Mouse (Mus musculus) kidney, embryonic 15.5 days (tissue): ENCODE results near the gene Prpsap2. TPM values are rescaled to one million over a fixed set of nuclear protein-coding genes. Genes with fewer than 3 reads are reported as not detected.

Experiments
- ATAC-seq: fragments of 200-750 bp; cut with Nextera tagmentation; replicated peaks from 2 replicates; pipeline ENCODE4 v1.8.0; 2017; ENCODE audit warnings: moderate TSS enrichment; ENCODE audit not compliant: low FRiP score
- H3K27ac ChIP-seq: fragments of 300-500 bp; sonication (generic); 2 replicates; pipeline ENCODE4 v1.5.1; 2015; ENCODE audit warnings: mild to moderate bottlenecking, inconsistent platforms
- H3K27me3 ChIP-seq: fragments of 300-500 bp; sonication (generic); 2 replicates; pipeline ENCODE4 v1.6.1; 2015; ENCODE audit warnings: inconsistent platforms
- H3K36me3 ChIP-seq: fragments of 300-500 bp; sonication (generic); 2 replicates; pipeline ENCODE4 v1.6.1; 2015; ENCODE audit warnings: inconsistent platforms
- H3K4me1 ChIP-seq: fragments of 300-500 bp; sonication (generic); 2 replicates; pipeline ENCODE4 v1.6.1; 2015; ENCODE audit warnings: inconsistent platforms
- H3K4me2 ChIP-seq: fragments of 300-500 bp; sonication (generic); 2 replicates; pipeline ENCODE4 v1.6.1; 2015; ENCODE audit warnings: moderate library complexity, mild to moderate bottlenecking, inconsistent platforms
- H3K4me3 ChIP-seq: fragments of 300-500 bp; sonication (generic); replicated peaks from 2 replicates; pipeline ENCODE4 v1.5.1; 2015; ENCODE audit warnings: mild to moderate bottlenecking, inconsistent platforms
- H3K9ac ChIP-seq: fragments of 300-500 bp; sonication (generic); 2 replicates; pipeline ENCODE4 v1.6.1; 2015; ENCODE audit warnings: mild to moderate bottlenecking, inconsistent platforms
- H3K9me3 ChIP-seq: fragments of 300-500 bp; sonication (generic); replicated peaks from 2 replicates; pipeline ENCODE4 v1.6.1; 2016; ENCODE audit warnings: inconsistent platforms
- WGBS: fragments of 180-500 bp; shearing (Covaris S2); methylation state at CpG from one replicate; pipeline ENCODE4 v1.1.7; 2015; ENCODE audit warnings: mixed read lengths; 5-methylcytosine and 5-hydroxymethylcytosine counted together
- polyA plus RNA-seq: library from polyadenylated mRNA; unstranded; fragments of >200 nt; fragmentation: Nextera tagmentation; extraction: Ambion mirVana; gene quantifications from 2 replicates; pipeline ENCODE4 v1.2.1, GENCODE M21; 2015

Gene Prpsap2
- polyA plus RNA-seq, 1 experiment from 2014 or later = 33.6 TPM

DNA sequence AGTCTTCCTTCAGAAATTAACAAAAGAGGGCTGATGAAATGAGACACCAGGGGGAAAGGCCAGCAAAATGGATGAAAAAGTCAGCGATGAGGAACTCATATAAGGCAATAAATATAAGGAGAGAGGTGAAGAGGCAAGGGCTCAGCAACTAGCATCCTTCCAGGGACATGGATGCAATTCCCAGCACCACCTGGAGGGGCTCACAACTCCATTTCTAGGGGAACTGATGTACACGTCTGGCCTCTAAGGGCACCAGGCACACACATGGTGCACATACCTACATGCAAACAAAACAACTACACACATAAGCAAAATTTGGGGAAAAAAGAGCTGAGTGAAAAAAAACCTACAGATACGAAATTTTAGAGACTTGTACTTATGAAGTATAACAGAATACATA is 17.4 kb downstream of the Prpsap2 start:
- no peak overlapping the region for H3K4me3 ChIP-seq
- no peak overlapping the region for H3K9ac ChIP-seq
- no peak for ATAC-seq
- H3K4me1 ChIP-seq = no peaks in the 10 kb centered on the region
- no peaks in the 10 kb centered on the region for H3K27me3 ChIP-seq
- H3K27ac ChIP-seq = no peak overlapping the region
- peaks cover 93% of the 10 kb centered on the region for H3K36me3 ChIP-seq
- H3K9me3 ChIP-seq = no peaks in the 10 kb centered on the region
- H3K4me2 ChIP-seq = no peak overlapping the region
- WGBS = 71% methylated on average over 3 of the region's 3 CpGs

- Histone ChIP-seq H3K27me3 (no peaks in the 10 kb centered on the region), H3K4me2 (no peak overlapping the region), H3K27ac (no peak overlapping the region), H3K36me3 (peaks cover 93% of the 10 kb centered on the region), H3K4me1 (no peaks in the 10 kb centered on the region), H3K4me3 (no peak overlapping the region), H3K9ac (no peak overlapping the region), H3K9me3 (no peaks in the 10 kb centered on the region)
- WGBS = 79% methylated on average over 3 of the region's 3 CpGs
- ATAC-seq = no peak
These were observed 18.1 kb downstream of the Prpsap2 start for GRCm38 (mm10) chr11:61743768-61744167.

- Histone ChIP-seq H3K9ac (no peak overlapping the region), H3K27me3 (no peaks in the 10 kb centered on the region), H3K4me2 (no peak overlapping the region), H3K36me3 (peaks cover 96% of the 10 kb centered on the region), H3K9me3 (no peaks in the 10 kb centered on the region), H3K27ac (no peak overlapping the region), H3K4me1 (no peaks in the 10 kb centered on the region), H3K4me3 (no peak overlapping the region)
- no peak for ATAC-seq
- 82% methylated on average over 1 of the region's 1 CpGs for WGBS
These were observed 21.4 kb downstream of the Prpsap2 start for GRCm38 (mm10) chr11:61740500-61740899.

DNA sequence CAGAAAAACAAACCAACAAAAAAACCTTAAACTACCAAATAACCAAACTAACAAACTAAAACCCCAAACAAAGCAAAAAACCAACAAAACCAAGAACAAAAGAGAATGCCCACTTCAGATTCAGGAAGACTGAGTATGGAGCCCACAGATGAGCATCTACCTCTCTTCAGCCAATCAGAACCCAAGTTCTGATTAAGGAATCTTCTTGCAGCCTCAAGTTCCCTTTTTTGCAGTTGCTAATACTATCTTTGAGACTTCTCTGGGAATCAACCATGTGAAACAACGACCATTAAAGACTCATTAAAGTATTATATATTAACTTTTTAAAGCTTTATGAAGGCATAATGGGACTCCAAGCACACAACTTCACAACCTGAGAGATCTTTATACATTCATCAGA is 24.6 kb downstream of the Prpsap2 start:
- no peaks in the 10 kb centered on the region for H3K4me1 ChIP-seq
- no peak overlapping the region for H3K4me3 ChIP-seq
- no peak overlapping the region for H3K9ac ChIP-seq
- H3K27me3 ChIP-seq = no peaks in the 10 kb centered on the region
- no peak overlapping the region for H3K4me2 ChIP-seq
- WGBS = 83% methylated on average over 1 of the region's 1 CpGs
- peaks cover 98% of the 10 kb centered on the region for H3K36me3 ChIP-seq
- H3K9me3 ChIP-seq = no peaks in the 10 kb centered on the region
- no peak overlapping the region for H3K27ac ChIP-seq
- ATAC-seq = no peak

DNA sequence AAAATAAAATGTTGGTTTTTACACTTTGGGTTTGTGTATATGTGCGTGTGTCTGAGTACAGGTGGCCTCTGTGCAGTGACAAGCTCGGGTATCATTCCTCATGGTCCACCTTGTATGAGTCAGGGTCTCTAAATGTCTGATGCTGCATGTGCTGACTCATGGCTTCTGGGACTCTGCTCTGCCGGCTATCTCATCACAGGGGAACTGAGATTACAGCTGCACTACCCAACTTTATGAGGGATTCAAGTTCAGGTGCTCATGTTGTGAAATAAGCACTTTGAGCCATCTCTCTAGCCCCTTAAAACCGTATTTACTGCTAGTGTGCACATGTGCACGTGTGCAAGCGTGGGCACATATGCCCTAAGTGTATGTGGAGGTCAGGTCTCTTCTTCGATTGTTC is 29.2 kb downstream of the Prpsap2 start:
- H3K4me2 ChIP-seq = no peak overlapping the region
- H3K4me3 ChIP-seq = no peak overlapping the region
- ATAC-seq = no peak
- H3K36me3 ChIP-seq = peaks cover 94% of the 10 kb centered on the region
- H3K27me3 ChIP-seq = no peaks in the 10 kb centered on the region
- no peak overlapping the region for H3K9ac ChIP-seq
- no peaks in the 10 kb centered on the region for H3K9me3 ChIP-seq
- 91% methylated on average over 7 of the region's 7 CpGs for WGBS
- H3K4me1 ChIP-seq = no peaks in the 10 kb centered on the region
- H3K27ac ChIP-seq = no peak overlapping the region

DNA sequence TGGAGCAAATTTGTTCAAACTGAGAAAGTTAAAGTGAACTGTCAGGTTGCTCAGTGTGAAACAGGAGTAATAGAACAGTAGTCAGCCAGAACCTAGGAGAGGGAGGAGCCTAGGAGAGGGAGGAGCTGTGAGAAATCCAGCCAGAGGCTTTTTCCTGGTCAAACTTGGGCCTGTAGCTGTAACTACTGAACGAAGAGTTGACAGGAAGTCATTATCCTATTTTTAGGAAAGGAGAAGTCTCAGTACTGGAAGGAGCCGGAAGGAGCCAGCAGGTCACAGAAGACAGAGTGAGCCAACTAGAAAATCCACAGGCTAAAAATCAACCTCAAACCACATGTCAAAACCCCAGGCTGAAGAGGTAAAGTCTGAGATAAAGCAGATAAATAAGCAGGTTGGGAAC is 33.9 kb downstream of the Prpsap2 start:
- 52% methylated on average over 2 of the region's 2 CpGs for WGBS
- no peaks in the 10 kb centered on the region for H3K9me3 ChIP-seq

DNA sequence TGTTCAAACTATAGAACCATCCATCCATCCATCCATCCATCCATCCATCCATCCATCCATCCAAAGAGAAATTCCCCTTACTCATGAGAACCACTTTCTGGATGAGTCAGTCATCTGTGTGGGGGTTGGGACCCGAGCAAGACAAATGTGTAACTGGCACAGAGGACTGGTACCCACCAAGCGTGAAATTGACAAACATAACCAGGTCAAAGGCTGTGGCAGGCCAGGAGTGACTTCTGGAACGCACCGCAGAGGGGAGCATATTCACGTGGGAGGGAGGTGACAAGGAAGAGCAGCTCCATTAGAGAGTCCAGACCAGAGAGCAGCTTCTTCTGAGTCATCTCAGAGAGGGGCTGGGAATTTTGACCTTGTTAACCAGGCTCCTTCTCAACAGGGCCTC is 39.8 kb downstream of the Prpsap2 start:
- H3K4me2 ChIP-seq = no peak overlapping the region
- no peak overlapping the region for H3K9ac ChIP-seq
- peak; percentile 44 for ATAC-seq
- 51% methylated on average over 5 of the region's 5 CpGs for WGBS
- no peaks in the 10 kb centered on the region for H3K27me3 ChIP-seq
- H3K4me1 ChIP-seq = peaks cover 8% of the 10 kb centered on the region; the same call in 1 of the 2 replicates
- H3K36me3 ChIP-seq = peaks cover 9% of the 10 kb centered on the region; the same call in 1 of the 2 replicates
- H3K27ac ChIP-seq = 0 out of 2 replicates have a peak overlapping the region, but pooled peaks have one; percentile 22
- no peak overlapping the region for H3K4me3 ChIP-seq
- no peaks in the 10 kb centered on the region for H3K9me3 ChIP-seq

More for the DNA sequence above, 33.9 kb downstream of the Prpsap2 start:
- Histone ChIP-seq H3K27ac (peak overlapping the region; percentile 5; the same call in 1 of the 2 replicates), H3K4me2 (no peak overlapping the region), H3K27me3 (no peaks in the 10 kb centered on the region), H3K9ac (no peak overlapping the region), H3K4me1 (no peaks in the 10 kb centered on the region), H3K36me3 (peaks cover 64% of the 10 kb centered on the region), H3K4me3 (no peak overlapping the region)
- no peak for ATAC-seq

DNA sequence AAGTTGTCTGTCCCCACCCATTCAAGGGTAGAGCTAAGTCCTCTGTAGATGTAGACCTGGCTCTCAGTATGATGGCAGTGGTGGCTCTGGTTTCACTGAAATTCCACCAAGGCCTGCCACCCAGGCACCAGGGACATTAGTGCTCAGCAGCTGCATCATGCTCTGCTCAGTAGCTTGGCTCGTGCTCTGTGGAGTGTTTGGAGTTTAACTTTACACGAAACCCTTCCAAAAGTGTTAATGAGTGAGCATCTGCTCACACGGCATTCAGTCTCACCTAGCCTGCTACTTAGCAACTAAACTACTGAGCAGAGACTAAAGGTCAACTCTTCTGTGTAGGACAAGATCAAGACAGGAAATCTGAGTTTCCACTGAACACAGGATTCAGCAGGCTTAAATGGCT is 41.3 kb downstream of the Prpsap2 start, which contains the start of gene Slc5a10:
Gene Slc5a10, minus strand, starts transcription at position 191 of the 400 bp plus-strand sequence.
- no peak for ATAC-seq
- Histone ChIP-seq H3K4me3 (no peak within 1 kb of the TSS), H3K4me1 (peaks cover 8% of the 10 kb centered on the region; the same call in 1 of the 2 replicates), H3K9me3 (no peaks in the 10 kb centered on the region), H3K4me2 (no peak within 1 kb of the TSS), H3K27me3 (no peaks in the 10 kb centered on the region), H3K27ac (0 out of 2 replicates have a peak within 1 kb of the TSS, but pooled peaks have one; percentile 45), H3K9ac (no peak within 1 kb of the TSS), H3K36me3 (no peaks in the 10 kb centered on the region)
- 64% methylated on average over 3 of the region's 3 CpGs for WGBS

- Histone ChIP-seq H3K4me2 (no peak overlapping the region), H3K27me3 (peaks cover 3% of the 10 kb centered on the region; the same call in 1 of the 2 replicates), H3K9ac (no peak overlapping the region), H3K4me3 (no peak overlapping the region), H3K36me3 (no peaks in the 10 kb centered on the region), H3K9me3 (no peaks in the 10 kb centered on the region), H3K4me1 (peaks cover 8% of the 10 kb centered on the region; the same call in 1 of the 2 replicates), H3K27ac (no peak overlapping the region)
- ATAC-seq = no peak
- 62% methylated on average over 8 of the region's 8 CpGs for WGBS
These were observed 42.1 kb downstream of the Prpsap2 start for GRCm38 (mm10) chr11:61719826-61720225.

DNA sequence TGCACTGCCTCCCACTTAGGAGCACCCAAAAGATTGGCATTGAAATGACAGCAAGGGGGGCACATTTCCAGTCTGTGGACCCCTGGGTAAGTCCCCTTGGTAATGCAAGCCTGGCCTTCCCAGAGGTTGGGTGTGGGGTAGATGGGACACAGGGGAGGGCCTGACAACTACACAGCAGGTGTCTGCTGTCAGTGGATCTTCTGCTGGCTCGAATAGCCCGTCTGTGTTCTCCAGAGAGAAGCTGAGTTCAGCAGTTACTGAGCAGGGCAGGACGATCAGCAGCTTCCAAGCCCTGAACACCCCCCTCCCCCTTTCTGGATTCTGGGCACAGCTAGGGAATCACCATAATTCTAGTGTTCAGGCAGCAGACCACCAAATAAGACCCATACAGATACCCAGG is 42.5 kb downstream of the Prpsap2 start:
- WGBS = 46% methylated on average over 3 of the region's 3 CpGs
- H3K4me2 ChIP-seq = no peak overlapping the region
- H3K27me3 ChIP-seq = peaks cover 4% of the 10 kb centered on the region; the same call in 1 of the 2 replicates
- H3K4me3 ChIP-seq = no peak overlapping the region
- no peaks in the 10 kb centered on the region for H3K36me3 ChIP-seq
- no peak for ATAC-seq
- no peak overlapping the region for H3K9ac ChIP-seq
- no peaks in the 10 kb centered on the region for H3K9me3 ChIP-seq
- H3K27ac ChIP-seq = no peak overlapping the region
- H3K4me1 ChIP-seq = peaks cover 8% of the 10 kb centered on the region; the same call in 1 of the 2 replicates

GRCm38 (mm10) chr11:61717990-61718389 is 43.9 kb downstream of the Prpsap2 start:
- Histone ChIP-seq H3K4me3 (no peak overlapping the region), H3K4me2 (no peak overlapping the region), H3K36me3 (no peaks in the 10 kb centered on the region), H3K27ac (no peak overlapping the region), H3K4me1 (peaks cover 8% of the 10 kb centered on the region; the same call in 1 of the 2 replicates), H3K9me3 (no peaks in the 10 kb centered on the region), H3K27me3 (peaks cover 4% of the 10 kb centered on the region; the same call in 1 of the 2 replicates), H3K9ac (no peak overlapping the region)
- 67% methylated on average over 5 of the region's 5 CpGs for WGBS
- no peak for ATAC-seq

DNA sequence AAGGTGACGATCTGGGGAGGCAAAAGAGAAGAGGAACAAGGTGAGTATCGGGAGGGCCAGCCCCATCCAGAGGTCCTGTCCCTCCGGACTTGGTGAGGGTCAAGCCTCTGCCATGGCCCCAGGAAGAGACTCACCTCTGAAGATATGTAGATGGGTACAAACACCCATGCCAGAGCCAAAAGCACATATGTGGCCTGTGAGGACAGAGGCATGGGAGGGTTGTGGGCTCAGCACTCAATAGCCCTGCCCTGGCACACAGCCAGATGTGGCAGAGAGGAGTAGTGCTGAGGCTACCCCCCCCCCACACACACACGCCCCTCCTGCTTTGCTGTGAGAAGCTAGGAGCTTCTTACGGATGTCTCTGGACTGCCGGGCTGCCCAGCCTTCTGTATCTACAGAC is 46.8 kb downstream of the Prpsap2 start:
- 70% methylated on average over 6 of the region's 6 CpGs for WGBS
- H3K27me3 ChIP-seq = peaks cover 4% of the 10 kb centered on the region; the same call in 1 of the 2 replicates
- no peak overlapping the region for H3K4me2 ChIP-seq
- no peak overlapping the region for H3K4me3 ChIP-seq
- no peaks in the 10 kb centered on the region for H3K36me3 ChIP-seq
- H3K27ac ChIP-seq = no peak overlapping the region
- no peak overlapping the region for H3K9ac ChIP-seq
- ATAC-seq = no peak
- H3K9me3 ChIP-seq = no peaks in the 10 kb centered on the region
- no peaks in the 10 kb centered on the region for H3K4me1 ChIP-seq
